In genomic region chr1:60731940-60732339, GRCm38 (mm10) we compare ENCODE assay signal across 22 mouse cellular contexts. TPM values are rescaled to one million over a fixed set of nuclear protein-coding genes. Genes with fewer than 3 reads are reported as not detected.
DNase-seq lines count a peak whose midpoint lies in the region; ATAC-seq and TF ChIP-seq lines count a peak whose summit lies in the region.
"Had no signal": no experiment of that assay in that cellular context is flagged by ENCODE, and none has a peak within 500 bp of the region (broad histone marks: within the 10 kb centered on the region; RNA-seq: fewer than 3 reads in every experiment).

No protein-coding gene starts in this region.

- H3K4me3 ChIP-seq in heart, adult 2 months: no peak overlapping the region
- H3K4me3 ChIP-seq in left cerebral cortex, adult 2 months: no peak overlapping the region
- H3K4me3 ChIP-seq in heart, embryonic 15.5 days: no peak overlapping the region
- H3K4me3 ChIP-seq in thymus, adult 2 months (ENCODE audit: control insufficient read depth, insufficient read depth, low read length): no peak overlapping the region
- H3K4me3 ChIP-seq: embryonic facial prominence, embryonic 10.5 days; intestine, embryonic 15.5 days; limb, embryonic 13.5 days; liver, embryonic 13.5 days; megakaryocyte, embryonic 14.5 days; neural tube, embryonic 13.5 days had no signal

- TF ChIP-seq POLR2A in heart, adult 2 months (IDR thresholded peaks at IDR 0.05; ENCODE audit: insufficient read depth, low read depth, low read length): no peak
- TF ChIP-seq POLR2A in thymus, adult 2 months (IDR thresholded peaks at IDR 0.05; ENCODE audit: control insufficient read depth, extremely low read depth, insufficient read depth, low read length, poor library complexity): no peak

- WGBS in heart, adult 2 months: 35% methylated on average over 2 of the region's 2 CpGs
- WGBS in heart, embryonic 15.5 days: 39% methylated on average over 2 of the region's 2 CpGs
- WGBS in thymus, adult 2 months: 87% methylated on average over 2 of the region's 2 CpGs

- H3K27me3 ChIP-seq in heart, adult 2 months (ENCODE audit: control insufficient read depth, insufficient read depth, low read length): no peaks in the 10 kb centered on the region
- no peaks in the 10 kb centered on the region for H3K27me3 ChIP-seq in heart, embryonic 15.5 days
- H3K27me3 ChIP-seq in thymus, adult 2 months (ENCODE audit: control insufficient read depth, insufficient read depth, low read length): no peaks in the 10 kb centered on the region
- H3K27me3 ChIP-seq: intestine, embryonic 15.5 days; limb, embryonic 13.5 days; liver, embryonic 13.5 days; neural tube, embryonic 13.5 days; Patski had no signal

- 0 out of 2 replicates have a peak, but pooled peaks have one; percentile 43 for ATAC-seq in heart, embryonic 15.5 days (replicated peaks; ENCODE audit: insufficient number of reproducible peaks, insufficient read depth, low FRiP score, low read depth)
- ATAC-seq: intestine, embryonic 15.5 days; Patski had no signal

- H3K4me2 ChIP-seq in heart, embryonic 15.5 days: no peak overlapping the region
- H3K4me2 ChIP-seq: hindbrain, embryonic 14.5 days; intestine, embryonic 15.5 days; limb, embryonic 13.5 days; liver, embryonic 13.5 days; neural tube, embryonic 13.5 days had no signal

- no peaks in the 10 kb centered on the region for H3K9me3 ChIP-seq in heart, embryonic 15.5 days (replicated peaks)
- H3K9me3 ChIP-seq: embryonic facial prominence, embryonic 10.5 days; intestine, embryonic 15.5 days; limb, embryonic 13.5 days; liver, embryonic 13.5 days; neural tube, embryonic 13.5 days had no signal

- peak; percentile 21 for DNase-seq in adrenal gland, postnatal 10 days
- no peak for DNase-seq in adrenal gland, postnatal 4 days (ENCODE audit: low spot score in 2 of 2)
- DNase-seq in heart, adult 2 months: peak in 1 of 2 experiments; percentile 38
- DNase-seq in heart, postnatal 36 days: no peak
- no peak for DNase-seq in left cerebral cortex, adult 2 months (ENCODE audit: extremely low spot score in 1 of 2, low spot score in 2 of 2)
- DNase-seq in left cerebral cortex, adult 8-10 months (ENCODE audit: low spot score in 2 of 2): no peak
- DNase-seq in thymus, adult 2 months: no peak
- DNase-seq: adrenal gland, postnatal 36 days; cerebellum, adult 9-10 months; kidney, adult 9 months; kidney, postnatal 4 days; liver, embryonic 13.5 days; midbrain, embryonic 14.5 days; thymus, postnatal 36 days had no signal

- TF ChIP-seq EP300 in heart, adult 2 months (IDR thresholded peaks at IDR 0.05; ENCODE audit: insufficient read depth, low read depth, low read length): no peak

- no peaks in the 10 kb centered on the region for H3K79me2 ChIP-seq in heart, adult 2 months (replicated peaks; ENCODE audit: control insufficient read depth, insufficient read depth, low read length)

- intact Hi-C loops in heart, adult 2 months (cut with DNase I): no loop called here
- intact Hi-C loops in heart, postnatal 36 days (cut with DNase I): no loop called here
- intact Hi-C loops in left cerebral cortex, adult 2 months (cut with DNase I): loop anchor here (10.0 kb wide), 1 partner anchor 113 kb away; no protein-coding TSS in a partner anchor

- peaks cover 2% of the 10 kb centered on the region for H3K36me3 ChIP-seq in heart, adult 2 months (ENCODE audit: control insufficient read depth, insufficient read depth, low read length)
- H3K36me3 ChIP-seq in heart, embryonic 15.5 days: no peaks in the 10 kb centered on the region
- no peaks in the 10 kb centered on the region for H3K36me3 ChIP-seq in thymus, adult 2 months (ENCODE audit: control insufficient read depth, insufficient read depth, low read length)
- H3K36me3 ChIP-seq: embryonic facial prominence, embryonic 10.5 days; intestine, embryonic 15.5 days; limb, embryonic 13.5 days; liver, embryonic 13.5 days; neural tube, embryonic 13.5 days had no signal

- no peak overlapping the region for H3K9ac ChIP-seq in heart, adult 2 months (ENCODE audit: low read depth, low read length)
- H3K9ac ChIP-seq in heart, embryonic 15.5 days: no peak overlapping the region
- H3K9ac ChIP-seq: hindbrain, embryonic 14.5 days; intestine, embryonic 15.5 days; limb, embryonic 13.5 days; liver, embryonic 13.5 days; neural tube, embryonic 13.5 days had no signal

- TF ChIP-seq CTCF in heart, adult 2 months (IDR thresholded peaks at IDR 0.05): no peak
- no peak for TF ChIP-seq CTCF in left cerebral cortex, adult 2 months (IDR thresholded peaks at IDR 0.05)
- no peak for TF ChIP-seq CTCF in thymus, adult 2 months (IDR thresholded peaks at IDR 0.05; ENCODE audit: borderline replicate concordance, control insufficient read depth, extremely low read depth, insufficient read depth, low read length, poor library complexity)

- H3K4me1 ChIP-seq in heart, adult 2 months (ENCODE audit: control insufficient read depth, insufficient read depth, low read length): peaks cover 8% of the 10 kb centered on the region
- H3K4me1 ChIP-seq in heart, embryonic 15.5 days (replicated peaks): peaks cover 12% of the 10 kb centered on the region
- peaks cover 8% of the 10 kb centered on the region for H3K4me1 ChIP-seq in thymus, adult 2 months (replicated peaks; ENCODE audit: control insufficient read depth, insufficient read depth, low read length)
- H3K4me1 ChIP-seq: intestine, embryonic 15.5 days; liver, embryonic 13.5 days; megakaryocyte, embryonic 14.5 days had no signal

- H3K27ac ChIP-seq in heart, adult 2 months: peak overlapping the region; percentile 8
- H3K27ac ChIP-seq in left cerebral cortex, adult 2 months: peak overlapping the region; percentile 47; the same call in 1 of the 2 replicates
- peak overlapping the region; percentile 53 for H3K27ac ChIP-seq in heart, embryonic 15.5 days
- H3K27ac ChIP-seq in thymus, adult 2 months (ENCODE audit: control insufficient read depth, insufficient read depth, low read length): no peak overlapping the region
- H3K27ac ChIP-seq: embryonic facial prominence, embryonic 10.5 days; hindbrain, embryonic 14.5 days; intestine, embryonic 15.5 days; limb, embryonic 13.5 days; liver, embryonic 13.5 days; neural tube, embryonic 13.5 days had no signal

RNA-seq across cellular contexts. Expression of gene Cd28, which starts 15.3 kb away (rescaled TPM):
- total RNA-seq in adrenal gland, postnatal 10 days (2021): 1 to 10 TPM; 1.2 TPM
- total RNA-seq in adrenal gland, postnatal 4 days (2021): under 1 TPM; 0.34 to 0.37 TPM
- 10 to 100 TPM; 11.8 to 15.6 TPM for total RNA-seq in heart, adult 2 months (2021)
- 1.2 and 2.4 TPM in 2 replicates for polyA plus RNA-seq in heart, adult 2 months (2012; rRNA removed)
- 10 to 100 TPM in 1 of 2 experiments, 1 to 10 TPM in 1; 9.5 to 13.2 TPM for total RNA-seq in heart, postnatal 36 days (2021)
- under 1 TPM; 0.40 to 0.50 TPM for total RNA-seq in left cerebral cortex, adult 2 months (2021)
- under 1 TPM; 0.26 to 0.37 (median 0.33) TPM for total RNA-seq in left cerebral cortex, adult 8-10 months (2022)
- polyA plus RNA-seq in heart, embryonic 15.5 days (2015; fragmentation: Nextera tagmentation; extraction: Ambion mirVana): 0.33 and 1.1 TPM in 2 replicates
- polyA plus RNA-seq in thymus, adult 2 months (2012; rRNA removed): 56.0 and 58.4 TPM in 2 replicates
- polyA plus RNA-seq: Patski had no signal

Comparison
In these comparisons a context has a peak if more than half of its experiments do, and no peak if none do; other contexts are left out.
1. RNA of gene Cd28, which starts 15.3 kb away (total RNA-seq): 11.8 to 15.6 TPM in heart, adult 2 months and 9.5 to 13.2 TPM in heart, postnatal 36 days; 1.2 TPM in adrenal gland, postnatal 10 days, 0.40 to 0.50 TPM in left cerebral cortex, adult 2 months, 0.34 to 0.37 TPM in adrenal gland, postnatal 4 days and 0.26 to 0.37 TPM in left cerebral cortex, adult 8-10 months; every median in the first group is over 4 times any median in the second.